Mouse (Mus musculus) cortical plate, adult 2 months (tissue): ENCODE results near the gene 6430571L13Rik.

Experiments used
- CTCF ChIP-seq: fragments of 200-500 bp; IDR thresholded peaks from 2 replicates; pipeline ENCODE4 v1.5.1; 2011; ENCODE audit warnings: mild to moderate bottlenecking, control low read depth, low read length; ENCODE audit not compliant: insufficient read depth; ENCODE audit errors: extremely low read depth
- POLR2A ChIP-seq: fragments of 200-500 bp; IDR thresholded peaks from 2 replicates; pipeline ENCODE4 v1.6.1; 2011; ENCODE audit warnings: mild to moderate bottlenecking, low read length, control low read depth; ENCODE audit not compliant: insufficient read depth; ENCODE audit errors: extremely low read depth

- TF ChIP-seq CTCF, result no peak
- TF ChIP-seq POLR2A, result no peak
Observed at GRCm38 (mm10) chr9:107327879-107328620, 12.4 kb upstream of the 6430571L13Rik start.
